Mouse (Mus musculus) spleen, adult 10 weeks (tissue): Measurements from ENCODE around the gene Olfr707. TPM values are rescaled to one million over a fixed set of nuclear protein-coding genes. Genes with fewer than 3 reads are reported as not detected.

Experiments used
- polyA plus RNA-seq: library from polyadenylated mRNA; stranded (reverse); fragments of 350-450 nt; fragmentation: Illumina TruSeq; extraction: RNeasy Lipid Tissue Mini Kit (QIAGEN cat#74804); gene quantifications from one replicate; pipeline ENCODE4 v1.2.3, GENCODE M21; 2015; ENCODE audit warnings: low replicate concordance; ENCODE audit not compliant: insufficient read depth

Olfr707 gene
- not detected for polyA plus RNA-seq

GRCm38 (mm10) chr7:106901141-106901540, at the start of gene Olfr707:
Olfr707 (minus strand) TSS chr7:106901241.

GRCm38 (mm10) chr7:106948212-106948611, 47.2 kb upstream of the Olfr707 start, which contains the start of gene Olfr710:
Olfr710 (minus strand) TSS chr7:106948312.

GRCm38 (mm10) chr7:106932119-106932518, 31.1 kb upstream of the Olfr707 start, which contains the start of gene Olfr709-ps1:
Olfr709-ps1 (minus strand) TSS chr7:106932219.

GRCm38 (mm10) chr7:106907676-106908075, 6.6 kb upstream of the Olfr707 start, which contains the start of gene Olfr1532-ps1:
Olfr1532-ps1 (plus strand) TSS chr7:106908001.

GRCm38 (mm10) chr7:106888062-106888461, 13.0 kb downstream of the Olfr707 start, which contains the start of gene Olfr706:
Olfr706 (minus strand) TSS chr7:106888162.

GRCm38 (mm10) chr7:106876791-106877190, 24.2 kb downstream of the Olfr707 start, which contains the start of gene Olfr705:
Olfr705 (minus strand) TSS chr7:106876891.

GRCm38 (mm10) chr7:106862885-106863284, 38.2 kb downstream of the Olfr707 start, which contains the start of gene Olfr704:
Olfr704 (plus strand) TSS chr7:106863185.

GRCm38 (mm10) chr7:106843060-106843459, 58.0 kb downstream of the Olfr707 start, which contains the start of gene Olfr703:
Olfr703 (plus strand) TSS chr7:106843360.

Other genes starting within 250 kb of the Olfr707 start
- not detected for gene Olfr693, start 220.7 kb downstream of the Olfr707 start, polyA plus RNA-seq
- not detected for gene Olfr694, start 209.4 kb downstream of the Olfr707 start, polyA plus RNA-seq
- not detected for gene Olfr695, start 184.8 kb downstream of the Olfr707 start, polyA plus RNA-seq
- gene Olfr697, start 158.8 kb downstream of the Olfr707 start, polyA plus RNA-seq: not detected
- not detected for gene Olfr698, start 145.8 kb downstream of the Olfr707 start, polyA plus RNA-seq
- gene Olfr699, start 108.0 kb downstream of the Olfr707 start, polyA plus RNA-seq: not detected
- not detected for gene Olfr700, start 92.4 kb downstream of the Olfr707 start, polyA plus RNA-seq
- gene Olfr701, start 87.1 kb downstream of the Olfr707 start, polyA plus RNA-seq: not detected
- gene Olfr702, start 67.3 kb downstream of the Olfr707 start, polyA plus RNA-seq: not detected
- gene Olfr703, start 57.9 kb downstream of the Olfr707 start, polyA plus RNA-seq: not detected
- gene Olfr704, start 38.1 kb downstream of the Olfr707 start, polyA plus RNA-seq: not detected
- not detected for gene Olfr705, start 24.4 kb downstream of the Olfr707 start, polyA plus RNA-seq
- not detected for gene Olfr706, start 13.1 kb downstream of the Olfr707 start, polyA plus RNA-seq
- gene Olfr1532-ps1, start 6.8 kb upstream of the Olfr707 start, polyA plus RNA-seq: not detected
- gene Olfr709-ps1, start 31.0 kb upstream of the Olfr707 start, polyA plus RNA-seq: not detected
- gene Olfr710, start 47.1 kb upstream of the Olfr707 start, polyA plus RNA-seq: not detected
- not detected for gene Olfr6, start 62.7 kb upstream of the Olfr707 start, polyA plus RNA-seq
- gene Olfr711, start 74.2 kb upstream of the Olfr707 start, polyA plus RNA-seq: not detected
- not detected for gene Olfr2, start 104.8 kb upstream of the Olfr707 start, polyA plus RNA-seq
- not detected for gene Olfr713, start 129.9 kb upstream of the Olfr707 start, polyA plus RNA-seq
- not detected for gene Olfr714, start 169.7 kb upstream of the Olfr707 start, polyA plus RNA-seq
- gene Olfr17, start 192.0 kb upstream of the Olfr707 start, polyA plus RNA-seq: not detected
- gene Olfr715b, start 209.1 kb upstream of the Olfr707 start, polyA plus RNA-seq: not detected
- gene Olfr715, start 229.8 kb upstream of the Olfr707 start, polyA plus RNA-seq: not detected
- not detected for gene Olfr716, start 237.1 kb upstream of the Olfr707 start, polyA plus RNA-seq